Mouse (Mus musculus) megakaryocyte, embryonic 14.5 days (primary cell): ENCODE data around the gene Myo1h.

ENCODE experiments used
- FLI1 ChIP-seq: IDR thresholded peaks from 2 replicates; pipeline ENCODE4 v1.6.1; 2012; ENCODE audit warnings: low read length, inconsistent platforms, mixed read lengths
- GATA1 ChIP-seq: IDR thresholded peaks from 3 replicates; pipeline ENCODE4 v1.6.1; 2012; ENCODE audit warnings: mixed read lengths, low read length, inconsistent platforms, borderline replicate concordance

GRCm38 (mm10) chr5:114384448-114384847, 95.5 kb downstream of the Myo1h start:
- no peak for TF ChIP-seq GATA1
- no peak for TF ChIP-seq FLI1
